Mouse (Mus musculus) cerebellum, postnatal 36 days (tissue): ENCODE measurements at regions not wholly inside any gene's neighbourhood (a gene's known extent, or its start where the extent isn't known, plus 50 kb on each side); places are given as distances from the start of the nearest gene placed in this dataset.
A peak's percentile ranks its signal among the peaks of the same experiment; 100 is the strongest.

Source experiments
- DNase-seq, 2 experiments: peaks; one replicate each; pipeline ENCODE4 v3.0.0; 2021 to 2022; ENCODE audit warnings: mixed read lengths in 2 of 2

DNA sequence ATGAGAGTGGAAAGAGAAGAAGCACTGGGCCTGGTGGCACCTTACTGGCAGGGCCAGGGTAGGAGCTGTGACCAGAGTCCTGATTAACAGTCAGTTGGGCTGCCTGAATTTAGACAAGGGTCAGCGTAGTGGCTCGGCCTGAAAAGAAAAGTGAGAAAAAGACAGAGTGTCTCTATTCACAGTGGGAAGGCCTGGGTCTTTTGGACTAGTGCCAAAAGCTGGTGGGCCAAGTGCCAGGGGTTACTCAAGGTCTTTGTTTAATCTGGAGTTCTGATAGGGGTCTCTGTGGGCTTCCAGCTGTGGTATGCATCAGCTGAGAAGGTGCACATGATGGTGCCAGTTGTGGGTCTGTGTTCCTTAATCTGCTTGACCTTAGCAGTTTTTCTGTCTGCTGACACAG is 2129.4 kb upstream of the Pcdh20 start:
- peak in 1 of 2 experiments; percentile 9 for DNase-seq
